Mouse (Mus musculus) neural tube, embryonic 10.5 days (tissue): ENCODE measurements around the gene Flnb.

Source experiments
- DNase-seq: peaks from one replicate; pipeline ENCODE4 v3.0.0-alpha.2; 2017; ENCODE audit warnings: low spot score; ENCODE audit errors: extremely low spot score

Flnb gene

DNA sequence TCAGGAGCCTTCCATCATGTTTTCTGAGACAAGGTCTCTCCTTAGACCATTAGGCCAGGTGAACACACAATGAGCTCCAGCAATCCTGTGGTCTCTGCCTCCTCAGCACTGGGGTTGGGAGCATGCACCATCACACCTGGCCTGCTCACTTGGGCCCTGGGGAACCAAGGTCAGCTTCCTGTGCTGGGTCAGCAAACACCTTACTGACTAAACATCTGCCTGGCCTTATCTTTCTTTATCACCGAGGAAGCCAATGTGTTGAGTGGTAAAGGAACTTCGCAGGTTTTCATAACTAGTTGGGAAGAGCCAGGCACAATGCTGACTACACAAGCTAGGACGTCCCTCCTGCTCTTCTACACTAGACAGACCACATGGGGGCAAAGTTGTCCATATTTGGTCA is 172.2 kb downstream of the Flnb start:
- DNase-seq: no peak

DNA sequence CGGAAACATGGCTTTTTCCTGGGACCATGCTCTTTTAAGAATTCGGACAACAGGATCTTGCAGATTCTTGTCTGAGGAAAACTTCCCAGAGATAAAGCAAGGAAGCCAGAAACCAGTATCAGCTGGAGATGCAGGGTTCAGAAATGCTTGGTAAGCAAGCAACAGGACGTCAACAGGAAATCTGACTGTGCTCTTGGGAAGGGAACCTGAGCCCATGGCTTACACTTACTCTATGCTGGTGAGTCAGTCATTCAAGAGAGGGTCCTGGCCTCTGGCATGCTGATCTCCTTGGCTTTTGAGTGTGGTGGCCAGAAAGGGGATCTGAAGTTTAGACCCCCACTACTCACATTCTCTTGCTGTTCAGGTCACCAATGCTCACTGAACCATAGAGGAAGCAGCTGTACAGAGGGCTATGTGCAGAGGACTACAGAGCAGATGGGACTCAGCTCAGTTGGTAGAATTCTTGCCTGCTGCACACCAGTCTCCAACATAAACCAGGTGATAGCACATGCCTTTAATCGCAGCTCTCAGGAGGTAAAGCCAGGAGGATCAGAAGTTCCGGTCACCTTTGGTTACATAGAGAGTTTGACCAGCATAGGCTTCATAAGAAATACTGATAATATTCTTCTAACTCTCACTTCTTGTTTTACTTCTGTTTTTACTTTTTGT is 173.5 kb downstream of the Flnb start:
- no peak for DNase-seq

- no peak for DNase-seq
Measured at GRCm38 (mm10) chr14:7992158-7992557, 174.4 kb downstream of the Flnb start.

- no peak for DNase-seq
Measured at GRCm38 (mm10) chr14:7994271-7994767, 176.6 kb downstream of the Flnb start, which contains the start of gene Dnase1l3. Gene Dnase1l3 (minus strand): TSS chr14:7994573.

- peak; percentile 92 for DNase-seq
Measured at GRCm38 (mm10) chr14:7997255-7997696, 179.5 kb downstream of the Flnb start.

- DNase-seq: no peak
Measured at GRCm38 (mm10) chr14:7999030-7999429, 181.3 kb downstream of the Flnb start.

DNA sequence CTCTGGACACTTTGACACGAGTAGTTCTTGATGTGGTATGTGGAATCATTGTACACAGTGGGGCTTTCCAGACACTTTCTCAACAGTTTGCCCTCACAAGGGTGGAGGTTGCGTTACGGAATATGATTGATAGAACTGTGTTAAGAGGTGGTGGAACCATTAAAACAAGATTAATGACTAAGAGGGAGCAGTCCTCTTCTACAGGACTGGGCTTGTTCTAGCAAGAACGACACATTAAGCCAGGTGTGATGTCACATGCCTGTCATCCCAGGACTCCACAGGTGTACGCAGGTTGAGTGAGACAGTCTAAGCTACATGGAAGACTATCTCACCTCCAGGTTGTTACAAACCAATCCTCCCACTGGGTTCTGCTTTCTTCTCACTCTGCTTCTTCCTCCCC is 181.7 kb downstream of the Flnb start:
- DNase-seq: no peak

- DNase-seq: no peak
Measured at GRCm38 (mm10) chr14:8000247-8000646, 182.5 kb downstream of the Flnb start.
